Mouse (Mus musculus): ENCODE results near the gene Olfr1353. TPM values are rescaled to one million over a fixed set of nuclear protein-coding genes. Genes with fewer than 3 reads are reported as not detected.
"Not testable (repeated sequence)": the region's sequence is repeated elsewhere in the genome, so short reads cannot be mapped to it uniquely, and the experiment has no call there.

The Olfr1353 gene
- total RNA-seq (2021) = not detected
- long read RNA-seq, experiment 1 = 0 reads
- long read RNA-seq, experiment 2 = 0 reads

DNA sequence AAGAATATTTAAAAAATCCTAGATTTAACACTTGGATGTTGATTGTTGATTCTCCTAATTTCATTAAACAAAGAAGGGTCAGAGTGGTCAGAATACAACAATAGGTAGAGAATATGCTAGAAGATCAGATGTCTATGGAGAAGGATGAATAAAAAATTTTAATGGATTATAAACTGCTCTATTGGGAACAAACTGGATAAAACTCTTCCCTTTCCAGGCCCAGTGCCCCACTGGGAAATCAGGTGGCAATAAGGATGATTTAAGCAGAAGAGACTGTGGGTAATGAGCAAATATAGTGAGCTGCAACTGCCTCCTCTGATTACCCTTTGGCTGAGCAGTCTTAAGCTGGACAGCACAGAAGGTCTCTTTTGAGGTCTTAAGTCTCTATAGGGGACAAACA lies at the start of gene Olfr1353:
TSS of gene Olfr1353 (plus strand) at position 301 of the 400 bp plus-strand sequence.
- intact Hi-C loops (cut with DNase I); DNase-seq: not testable (repeated sequence)

GRCm38 (mm10) chr10:78950336-78950735 lies 12.8 kb upstream of the Olfr1353 start, which contains the start of gene Olfr8:
Gene Olfr8, plus strand, starts transcription at chr10:78950636.
- intact Hi-C loops (cut with DNase I) = not testable (repeated sequence)

GRCm38 (mm10) chr10:78980750-78981149 lies 17.6 kb downstream of the Olfr1353 start, which contains the start of gene Olfr1352:
Gene Olfr1352, plus strand, starts transcription at chr10:78981050.
- no peak for DNase-seq
- intact Hi-C loops (cut with DNase I) = no loop called here

More at GRCm38 (mm10) chr10:78950336-78950735, 12.8 kb upstream of the Olfr1353 start, which contains the start of gene Olfr8:
- not testable (repeated sequence) for DNase-seq

DNA sequence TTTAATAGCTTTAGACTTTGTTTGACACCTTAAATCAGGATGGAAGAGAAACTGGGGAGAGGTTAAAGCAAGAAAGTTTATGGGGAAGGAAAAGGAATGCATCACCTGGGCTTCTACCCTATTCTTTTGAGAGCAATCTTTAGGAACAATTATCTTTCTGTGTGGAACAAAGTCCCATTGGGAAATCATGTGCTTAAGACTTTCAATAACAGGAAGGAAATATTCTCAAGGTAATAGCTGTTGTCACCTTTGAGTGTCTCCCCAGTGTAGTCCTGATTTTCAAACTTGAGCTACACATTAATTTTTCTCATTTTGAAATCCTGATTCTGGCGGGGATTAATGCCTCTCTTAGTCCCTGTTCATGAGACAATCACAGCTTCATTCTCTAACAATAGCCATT lies 49.1 kb downstream of the Olfr1353 start, which contains the start of gene Olfr1351:
TSS of gene Olfr1351 (plus strand) at position 301 of the 400 bp plus-strand sequence.
- no peak for DNase-seq
- intact Hi-C loops (cut with DNase I) = no loop called here

Other genes starting within 250 kb of the Olfr1353 start
- gene Casp14, start 245.0 kb upstream of the Olfr1353 start, total RNA-seq (2021) = not detected
- not detected for gene Ccdc105, start 210.2 kb upstream of the Olfr1353 start, total RNA-seq (2021)
- under 1 TPM in 1 of 2 experiments, not detected in 1; 0.10 TPM for gene Slc1a6, start 182.8 kb upstream of the Olfr1353 start, total RNA-seq (2021)
- gene Olfr1356, start 111.1 kb upstream of the Olfr1353 start, total RNA-seq (2021) = not detected
- gene Olfr1355, start 87.8 kb upstream of the Olfr1353 start, total RNA-seq (2021) = not detected
- gene Olfr1354, start 50.1 kb upstream of the Olfr1353 start, total RNA-seq (2021) = not detected
- gene Olfr8, start 12.7 kb upstream of the Olfr1353 start, total RNA-seq (2021) = not detected
- gene Olfr1352, start 17.7 kb downstream of the Olfr1353 start, total RNA-seq (2021) = not detected
- gene Olfr1351, start 49.2 kb downstream of the Olfr1353 start, total RNA-seq (2021) = not detected
- not detected for gene Olfr57, start 65.4 kb downstream of the Olfr1353 start, total RNA-seq (2021)
- 10 to 100 TPM; 12.8 to 15.1 TPM for gene 2610008E11Rik, start 134.3 kb downstream of the Olfr1353 start, total RNA-seq (2021)
- gene Vmn2r80, start 185.5 kb downstream of the Olfr1353 start, total RNA-seq (2021) = not detected